Mouse (Mus musculus): Measurements from ENCODE around the gene Abi2. TPM values are rescaled to one million over a fixed set of nuclear protein-coding genes. Genes with fewer than 3 reads are reported as not detected.

The Abi2 gene
- polyA plus RNA-seq, 1 experiment: 21.4 TPM

GRCm38 (mm10) chr1:60530636-60531035 lies 121.2 kb downstream of the Abi2 start:
- TF ChIP-seq POLR2A (IDR thresholded peaks at IDR 0.05; ENCODE audit: control insufficient read depth, low read depth, low read length): no peak
- TF ChIP-seq CTCF (IDR thresholded peaks at IDR 0.05; ENCODE audit: control insufficient read depth, insufficient read depth, insufficient replicate concordance, low read depth, low read length): no peak
- H3K36me3 ChIP-seq (ENCODE audit: control insufficient read depth, insufficient read depth, low read length): no peaks in the 10 kb centered on the region
- H3K4me1 ChIP-seq (ENCODE audit: control insufficient read depth, insufficient read depth, low read length): no peaks in the 10 kb centered on the region
- H3K27ac ChIP-seq (ENCODE audit: control insufficient read depth, insufficient read depth, low read depth, low read length): no peak overlapping the region
- H3K27me3 ChIP-seq (ENCODE audit: control insufficient read depth, insufficient read depth, low read length): no peaks in the 10 kb centered on the region
- no peak overlapping the region for H3K4me3 ChIP-seq (ENCODE audit: control insufficient read depth, low read depth, low read length)

Other genes with a start within 250 kb of the Abi2 start
- 1.4 and 1.6 TPM in 2 replicates for gene Nbeal1, start 229.0 kb upstream of the Abi2 start, polyA plus RNA-seq (2012; rRNA removed)
- 1.1 and 1.2 TPM in 2 replicates for gene Cyp20a1, start 66.3 kb upstream of the Abi2 start, polyA plus RNA-seq (2012; rRNA removed)
- gene Raph1, start 157.5 kb downstream of the Abi2 start, polyA plus RNA-seq (2012; rRNA removed): 1.9 and 2.2 TPM in 2 replicates

Measured in testis, adult 2 months (tissue).